Mouse (Mus musculus) retina, postnatal 7 days (tissue): Measurements from ENCODE around the gene D630045J12Rik.
A peak's percentile ranks its signal among the peaks of the same experiment; 100 is the strongest.

Experiments used
- DNase-seq: peaks from one replicate; pipeline ENCODE4 v3.0.0-alpha.2; 2012; ENCODE audit warnings: low read depth, low spot score

Gene D630045J12Rik

GRCm38 (mm10) chr6:38253736-38254641 is at the start of gene D630045J12Rik:
Gene D630045J12Rik, minus strand, starts transcription at chr6:38254009.
- peak; percentile 70 for DNase-seq

- peak; percentile 56 for DNase-seq
Measured at GRCm38 (mm10) chr6:38298761-38299401, 45.1 kb upstream of the D630045J12Rik start, which contains the start of gene Zc3hav1l. Gene Zc3hav1l, minus strand, starts transcription at chr6:38299259.

- no peak for DNase-seq
Measured at GRCm38 (mm10) chr6:38298246-38298635, 44.4 kb upstream of the D630045J12Rik start.

- no peak for DNase-seq
Measured at GRCm38 (mm10) chr6:38297580-38298245, 43.9 kb upstream of the D630045J12Rik start.

GRCm38 (mm10) chr6:38293708-38294107 is 39.9 kb upstream of the D630045J12Rik start:
- no peak for DNase-seq

GRCm38 (mm10) chr6:38292871-38293646 is 39.2 kb upstream of the D630045J12Rik start:
- no peak for DNase-seq

- no peak for DNase-seq
Measured at GRCm38 (mm10) chr6:38284422-38284821, 30.6 kb upstream of the D630045J12Rik start.

GRCm38 (mm10) chr6:38264466-38264865 is 10.7 kb upstream of the D630045J12Rik start:
- no peak for DNase-seq

GRCm38 (mm10) chr6:38263393-38264159 is 9.8 kb upstream of the D630045J12Rik start:
- DNase-seq = no peak

- DNase-seq = no peak
Measured at GRCm38 (mm10) chr6:38261877-38262276, 8.1 kb upstream of the D630045J12Rik start.

- DNase-seq = no peak
Measured at GRCm38 (mm10) chr6:38257506-38257905, 3.7 kb upstream of the D630045J12Rik start.

GRCm38 (mm10) chr6:38256793-38257192 is 3.0 kb upstream of the D630045J12Rik start:
- no peak for DNase-seq

- DNase-seq = no peak
Measured at GRCm38 (mm10) chr6:38255794-38256193, 2.0 kb upstream of the D630045J12Rik start.

GRCm38 (mm10) chr6:38252766-38253735 is 758 bp downstream of the D630045J12Rik start:
- DNase-seq = no peak

GRCm38 (mm10) chr6:38252139-38252538 is 1.7 kb downstream of the D630045J12Rik start:
- DNase-seq = no peak

- DNase-seq = no peak
Measured at GRCm38 (mm10) chr6:38251464-38251863, 2.3 kb downstream of the D630045J12Rik start.

- DNase-seq = no peak
Measured at GRCm38 (mm10) chr6:38247362-38247761, 6.4 kb downstream of the D630045J12Rik start.

- DNase-seq = no peak
Measured at GRCm38 (mm10) chr6:38244806-38245205, 9.0 kb downstream of the D630045J12Rik start.

GRCm38 (mm10) chr6:38244167-38244566 is 9.6 kb downstream of the D630045J12Rik start:
- no peak for DNase-seq
